Mouse (Mus musculus): ENCODE results near the gene Arl5c.

GRCm38 (mm10) chr11:97979824-97980495, 16.0 kb downstream of the Arl5c start:
- no peak for TF ChIP-seq CTCF (IDR thresholded peaks at IDR 0.05; ENCODE audit: extremely low read depth, insufficient read length, insufficient replicate concordance, low read depth, low read length)
- TF ChIP-seq POLR2A (IDR thresholded peaks at IDR 0.05; ENCODE audit: low read depth, low read length): no peak
